Mouse (Mus musculus) spleen, adult 2 months (tissue): Measurements from ENCODE around the gene Ufl1.
"Not testable (repeated sequence)": the region's sequence is repeated elsewhere in the genome, so short reads cannot be mapped to it uniquely, and the experiment has no call there.

Experiments
- CTCF ChIP-seq: fragments of 200-500 bp; IDR thresholded peaks from 2 replicates; pipeline ENCODE4 v1.5.1; 2011; ENCODE audit warnings: mild to moderate bottlenecking, inconsistent platforms; ENCODE audit not compliant: insufficient read depth, insufficient read length, insufficient replicate concordance; ENCODE audit errors: extremely low read depth
- POLR2A ChIP-seq: fragments of 200-500 bp; IDR thresholded peaks from 2 replicates; pipeline ENCODE4 v1.6.1; 2011; ENCODE audit warnings: low read depth, low read length, inconsistent platforms

DNA sequence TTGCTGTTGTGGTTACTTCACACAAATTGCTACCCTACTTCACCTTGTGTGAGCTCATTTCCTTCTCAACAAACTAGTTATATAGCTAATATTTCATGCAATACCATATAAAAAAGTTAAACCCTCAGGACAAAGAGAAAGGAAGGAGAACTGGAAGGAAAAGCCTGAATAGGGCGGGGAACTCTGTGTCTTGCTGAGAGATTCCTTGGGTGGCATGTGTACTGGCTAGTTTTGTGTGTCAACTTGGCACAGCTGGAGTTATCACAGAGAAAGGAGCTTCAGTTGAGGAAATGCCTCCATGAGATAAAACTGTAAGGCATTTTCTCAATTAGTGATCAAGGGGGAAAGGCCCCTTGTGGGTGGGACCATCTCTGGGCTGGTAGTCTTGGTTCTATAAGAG lies 47.9 kb downstream of the Ufl1 start:
- not testable (repeated sequence) for TF ChIP-seq CTCF, POLR2A
